In genomic region chr3:28263002-28263947, GRCm38 (mm10) we compare ENCODE assay signal across 8 mouse cellular contexts. TPM values are rescaled to one million over a fixed set of nuclear protein-coding genes. Genes with fewer than 3 reads are reported as not detected.
A peak's percentile ranks its signal among the peaks of the same experiment; 100 is the strongest.
DNase-seq lines count a peak whose midpoint lies in the region; ATAC-seq and TF ChIP-seq lines count a peak whose summit lies in the region.

TSS of gene Tnik (plus strand) at chr3:28263214.

- H3K36me3 ChIP-seq in hindbrain, postnatal 0 days (ENCODE audit: insufficient read depth, low read length), result no peaks in the 10 kb centered on the region
- peaks cover 38% of the 10 kb centered on the region for H3K36me3 ChIP-seq in megakaryocyte, embryonic 14.5 days (replicated peaks; ENCODE audit: low read length)

- peaks cover 13% of the 10 kb centered on the region for H3K4me1 ChIP-seq in hindbrain, postnatal 0 days (ENCODE audit: insufficient read depth, low read length)
- peaks cover 72% of the 10 kb centered on the region for H3K4me1 ChIP-seq in megakaryocyte, embryonic 14.5 days

- peak within 1 kb of the TSS; percentile 65 for H3K4me2 ChIP-seq in hindbrain, postnatal 0 days (ENCODE audit: low read depth, low read length)

- H3K4me3 ChIP-seq in hindbrain, postnatal 0 days (ENCODE audit: low read length), result peak within 1 kb of the TSS; percentile 92
- H3K4me3 ChIP-seq in megakaryocyte, embryonic 14.5 days (replicated peaks), result peak within 1 kb of the TSS; percentile 97

- ATAC-seq in hindbrain, postnatal 0 days, result peak; percentile 93

- TF ChIP-seq CTCF in hindbrain, postnatal 0 days (IDR thresholded peaks at IDR 0.05; ENCODE audit: low read depth), result no peak

- peak within 1 kb of the TSS; percentile 93 for H3K9ac ChIP-seq in hindbrain, postnatal 0 days (replicated peaks; ENCODE audit: low read length)

- H3K9me3 ChIP-seq in hindbrain, postnatal 0 days (ENCODE audit: low read length), result no peaks in the 10 kb centered on the region
- no peaks in the 10 kb centered on the region for H3K9me3 ChIP-seq in megakaryocyte, embryonic 14.5 days

- 0% methylated on average over 58 of the region's 59 CpGs for WGBS in hindbrain, postnatal 0 days

- H3K27ac ChIP-seq in hindbrain, postnatal 0 days, result peak within 1 kb of the TSS; percentile 97

- no peaks in the 10 kb centered on the region for H3K27me3 ChIP-seq in hindbrain, postnatal 0 days (ENCODE audit: insufficient read depth, low read length)
- H3K27me3 ChIP-seq in megakaryocyte, embryonic 14.5 days (replicated peaks), result no peaks in the 10 kb centered on the region

- DNase-seq in ZHBTc4 (ENCODE audit: low read depth, low spot score), result peak; percentile 75
- DNase-seq in cerebellum, postnatal 36 days, result peak; percentile 78 to 81
- DNase-seq in gastrocnemius, adult 8-10 months (ENCODE audit: low spot score in 2 of 2), result peak; percentile 60 to 63
- DNase-seq in hindbrain, postnatal 0 days (ENCODE audit: low spot score), result peak; percentile 92
- peak; percentile 89 to 93 for DNase-seq in left cerebral cortex, adult 9 months (ENCODE audit: low spot score in 2 of 2)
- DNase-seq in right cerebral cortex, postnatal 14 days, result peak; percentile 86
- peak; percentile 88 for DNase-seq in yolk sac, embryonic 10.5 days (ENCODE audit: low spot score)

RNA-seq across cellular contexts. Expression of gene Tnik, which starts in this region (rescaled TPM):
- 10 to 100 TPM; 21.9 to 29.9 (median 27.9) TPM for total RNA-seq in gastrocnemius, adult 8-10 months (2022)
- total RNA-seq in hindbrain, postnatal 0 days (2014; rRNA removed), result 98.1 and 105 TPM in 2 replicates
- polyA plus RNA-seq in hindbrain, postnatal 0 days (2015; fragmentation: Nextera tagmentation; extraction: Ambion mirVana), result 61.7 and 63.2 TPM in 2 replicates
- polyA plus RNA-seq in megakaryocyte, embryonic 14.5 days (2012; ENCODE audit: insufficient read depth, low replicate concordance), result 7.6 and 13.8 TPM in 2 replicates

Comparison
In these comparisons a context has a peak if more than half of its experiments do, and no peak if none do; other contexts are left out.
1. Peak in every context shown above with its lines: DNase-seq, ATAC-seq, H3K4me3 ChIP-seq and H3K27ac ChIP-seq.